Mouse (Mus musculus): ENCODE measurements around the gene Tmed6. TPM values are rescaled to one million over a fixed set of nuclear protein-coding genes. Genes with fewer than 3 reads are reported as not detected.
A peak's percentile ranks its signal among the peaks of the same experiment; 100 is the strongest.
"Not testable (repeated sequence)": the region's sequence is repeated elsewhere in the genome, so short reads cannot be mapped to it uniquely, and the experiment has no call there.

Gene Tmed6
- polyA plus RNA-seq, 1 experiment from 2014 or later, result not detected

DNA sequence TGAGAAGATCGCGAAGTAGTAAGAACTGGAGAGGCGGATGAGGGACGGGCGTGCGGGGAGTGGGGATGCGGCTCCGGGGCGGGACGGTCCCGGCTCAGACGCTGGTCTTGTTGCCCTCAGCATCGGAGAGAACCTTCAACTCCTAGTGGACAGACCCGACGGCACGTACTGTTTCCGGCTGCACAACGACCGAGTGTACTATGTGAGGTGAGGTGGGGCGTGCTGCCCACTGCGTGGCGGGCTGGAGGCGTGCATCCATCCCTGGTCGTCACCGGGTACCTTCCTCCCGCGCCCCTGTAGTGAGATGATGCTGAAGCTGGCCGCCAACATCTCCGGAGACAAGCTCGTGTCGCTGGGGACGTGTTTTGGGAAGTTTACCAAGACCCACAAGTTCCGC is 8.5 kb downstream of the Tmed6 start:
- Histone ChIP-seq H3K27me3 (no peaks in the 10 kb centered on the region), H3K4me3 (peak overlapping the region; percentile 98), H3K4me1 (peaks cover 24% of the 10 kb centered on the region), H3K9me3 (no peaks in the 10 kb centered on the region), H3K36me3 (peaks cover 50% of the 10 kb centered on the region), H3K4me2 (peak overlapping the region; percentile 97), H3K27ac (no peak overlapping the region), H3K9ac (peak overlapping the region; percentile 89)
- ATAC-seq (ENCODE audit: insufficient number of reproducible peaks, insufficient read depth, low FRiP score, low TSS enrichment, low read depth), result peak; percentile 49
- WGBS, result under 1% methylated on average over 33 of the region's 33 CpGs

GRCm38 (mm10) chr8:107056076-107056972 is 9.1 kb downstream of the Tmed6 start, which contains the start of the genes Cog8 and Nip7:
Gene Cog8, minus strand, starts transcription at chr8:107056689.
Gene Nip7, plus strand, starts transcription at chr8:107056877.
- no peaks in the 10 kb centered on the region for H3K9me3 ChIP-seq
- ATAC-seq (ENCODE audit: insufficient number of reproducible peaks, insufficient read depth, low FRiP score, low TSS enrichment, low read depth), result peak; percentile 89
- H3K4me2 ChIP-seq, result peak within 1 kb of the TSS; percentile 97
- peaks cover 57% of the 10 kb centered on the region for H3K36me3 ChIP-seq
- H3K9ac ChIP-seq, result peak within 1 kb of the TSS; percentile 89
- WGBS, result under 1% methylated on average over 88 of the region's 88 CpGs
- H3K4me1 ChIP-seq, result peaks cover 24% of the 10 kb centered on the region
- no peaks in the 10 kb centered on the region for H3K27me3 ChIP-seq
- H3K4me3 ChIP-seq, result peak within 1 kb of the TSS; percentile 98
- peak within 1 kb of the TSS; percentile 60 for H3K27ac ChIP-seq

DNA sequence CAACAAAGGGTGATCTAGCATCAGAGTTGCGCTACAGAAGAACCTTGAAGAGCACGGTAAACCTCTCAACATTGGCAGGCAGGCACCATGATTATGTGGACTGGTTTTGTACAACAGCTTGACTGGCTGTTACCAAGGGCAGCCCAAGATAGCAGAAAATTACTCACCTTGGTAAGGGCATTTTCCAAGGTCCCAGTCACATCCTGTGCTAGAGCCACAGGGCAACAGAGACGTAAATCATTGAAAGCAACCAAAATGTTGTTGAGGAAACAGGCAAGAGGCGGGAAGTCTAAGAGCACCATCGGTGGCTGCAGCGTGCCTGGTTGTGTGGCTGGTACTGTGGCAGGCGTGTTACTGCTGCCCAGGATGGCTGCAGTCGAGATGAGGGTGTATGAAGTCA is 13.4 kb downstream of the Tmed6 start:
- H3K27ac ChIP-seq, result no peak overlapping the region
- 97% methylated on average over 8 of the region's 8 CpGs for WGBS

GRCm38 (mm10) chr8:107049480-107049879 is 16.0 kb downstream of the Tmed6 start:
- 91% methylated on average over 4 of the region's 4 CpGs for WGBS

More for the DNA sequence above, 13.4 kb downstream of the Tmed6 start:
- Histone ChIP-seq H3K4me2 (no peak overlapping the region), H3K27me3 (no peaks in the 10 kb centered on the region), H3K9me3 (no peaks in the 10 kb centered on the region), H3K36me3 (peaks cover 60% of the 10 kb centered on the region), H3K4me1 (peaks cover 27% of the 10 kb centered on the region), H3K4me3 (no peak overlapping the region), H3K9ac (no peak overlapping the region)
- ATAC-seq (ENCODE audit: insufficient number of reproducible peaks, insufficient read depth, low FRiP score, low TSS enrichment, low read depth), result no peak

DNA sequence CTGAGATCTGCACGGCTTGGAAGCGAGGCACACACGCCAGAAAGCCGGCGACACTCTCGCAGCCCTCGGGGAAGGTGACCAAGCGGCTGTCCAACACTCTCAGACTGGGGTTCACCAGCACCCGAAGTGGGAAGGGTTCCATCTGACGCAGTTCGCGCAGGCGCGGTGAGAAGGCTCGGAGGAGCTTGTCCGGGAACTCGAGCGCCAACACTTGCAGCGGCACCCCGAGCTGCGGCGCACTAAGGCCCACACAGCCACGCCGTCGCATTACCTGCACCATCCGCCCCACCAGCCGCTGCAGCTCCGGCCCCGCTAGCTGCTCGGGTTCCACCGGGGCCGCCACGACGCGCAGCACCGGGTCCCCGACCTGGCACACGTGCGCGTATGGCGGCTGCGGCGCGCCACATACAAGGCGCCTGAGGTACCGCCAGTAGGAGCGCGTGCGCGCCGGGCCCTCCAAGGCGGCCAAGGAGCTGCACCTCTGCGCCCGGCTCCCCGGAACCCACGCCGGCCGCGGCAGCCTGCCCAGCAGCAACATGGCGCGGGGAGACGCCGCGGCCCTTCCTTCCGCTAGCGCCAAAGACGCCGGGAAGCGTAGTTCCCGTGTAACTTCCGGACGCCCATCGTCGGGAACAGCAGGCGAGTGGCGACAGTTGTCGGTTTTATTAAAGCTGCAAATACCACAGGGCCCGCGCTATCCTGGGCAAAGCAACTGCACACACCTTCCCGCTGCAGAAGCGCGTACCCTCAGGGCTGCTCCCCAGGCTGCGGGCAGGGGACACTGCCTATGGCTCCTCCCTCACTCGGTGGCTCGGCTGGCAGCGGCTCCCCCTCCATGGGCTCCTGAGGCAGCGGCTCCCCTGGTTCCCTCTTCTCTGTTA is 17.1 kb downstream of the Tmed6 start, which contains the start of gene Pdf:
Gene Pdf (minus strand): TSS at position 554 of the 881 bp plus-strand sequence.
- ATAC-seq (ENCODE audit: insufficient number of reproducible peaks, insufficient read depth, low FRiP score, low TSS enrichment, low read depth), result peak; percentile 73
- H3K4me1 ChIP-seq, result peaks cover 17% of the 10 kb centered on the region
- H3K4me3 ChIP-seq, result peak within 1 kb of the TSS; percentile 91
- peaks cover 82% of the 10 kb centered on the region for H3K36me3 ChIP-seq
- H3K4me2 ChIP-seq, result peak within 1 kb of the TSS; percentile 88
- under 1% methylated on average over 86 of the region's 87 CpGs for WGBS
- no peaks in the 10 kb centered on the region for H3K27me3 ChIP-seq
- H3K9me3 ChIP-seq, result no peaks in the 10 kb centered on the region
- H3K27ac ChIP-seq, result peak within 1 kb of the TSS; percentile 93
- peak within 1 kb of the TSS; percentile 93 for H3K9ac ChIP-seq

More at GRCm38 (mm10) chr8:107049480-107049879, 16.0 kb downstream of the Tmed6 start:
- Histone ChIP-seq H3K4me3 (peak overlapping the region; percentile 91), H3K36me3 (peaks cover 82% of the 10 kb centered on the region), H3K27ac (no peak overlapping the region), H3K4me2 (peak overlapping the region; percentile 88), H3K9ac (no peak overlapping the region), H3K4me1 (peaks cover 17% of the 10 kb centered on the region), H3K9me3 (no peaks in the 10 kb centered on the region), H3K27me3 (no peaks in the 10 kb centered on the region)
- ATAC-seq (ENCODE audit: insufficient number of reproducible peaks, insufficient read depth, low FRiP score, low TSS enrichment, low read depth), result no peak

DNA sequence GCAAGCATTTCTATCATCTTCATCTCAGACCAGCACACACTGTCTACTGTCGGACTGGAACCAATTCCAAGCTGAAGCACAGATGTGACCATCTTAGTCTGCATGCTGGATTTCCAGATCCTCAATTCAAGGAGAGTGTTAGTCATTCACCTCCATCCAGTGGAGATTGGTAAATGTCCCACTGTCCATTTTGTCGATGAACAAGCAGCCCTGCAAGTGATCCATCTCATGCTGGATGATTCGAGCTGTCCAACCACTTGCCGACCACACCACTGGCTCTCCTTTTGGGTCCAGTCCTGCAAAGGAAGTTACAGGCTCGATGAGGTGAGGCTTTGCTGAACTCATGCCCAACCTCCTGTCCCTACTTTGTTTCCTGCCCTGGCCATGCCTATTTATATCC is 18.5 kb downstream of the Tmed6 start:
- H3K4me1 ChIP-seq, result peaks cover 17% of the 10 kb centered on the region
- peaks cover 82% of the 10 kb centered on the region for H3K36me3 ChIP-seq
- H3K27ac ChIP-seq, result no peak overlapping the region
- H3K4me3 ChIP-seq, result peak overlapping the region; percentile 91; the same call in 1 of the 2 replicates
- WGBS, result 88% methylated on average over 5 of the region's 5 CpGs
- no peaks in the 10 kb centered on the region for H3K27me3 ChIP-seq
- H3K9me3 ChIP-seq, result no peaks in the 10 kb centered on the region
- H3K9ac ChIP-seq, result peak overlapping the region; percentile 93; the same call in 1 of the 2 replicates
- peak overlapping the region; percentile 88 for H3K4me2 ChIP-seq
- no peak for ATAC-seq (ENCODE audit: insufficient number of reproducible peaks, insufficient read depth, low FRiP score, low TSS enrichment, low read depth)

GRCm38 (mm10) chr8:107045478-107045877 is 20.0 kb downstream of the Tmed6 start:
- no peak overlapping the region for H3K27ac ChIP-seq
- peaks cover 17% of the 10 kb centered on the region for H3K4me1 ChIP-seq
- 0 out of 2 replicates have a peak overlapping the region, but pooled peaks have one; percentile 21 for H3K9ac ChIP-seq
- no peak for ATAC-seq (ENCODE audit: insufficient number of reproducible peaks, insufficient read depth, low FRiP score, low TSS enrichment, low read depth)
- WGBS, result 90% methylated on average over 6 of the region's 6 CpGs
- H3K4me2 ChIP-seq, result no peak overlapping the region
- no peak overlapping the region for H3K4me3 ChIP-seq
- no peaks in the 10 kb centered on the region for H3K27me3 ChIP-seq
- no peaks in the 10 kb centered on the region for H3K9me3 ChIP-seq
- H3K36me3 ChIP-seq, result peaks cover 82% of the 10 kb centered on the region

DNA sequence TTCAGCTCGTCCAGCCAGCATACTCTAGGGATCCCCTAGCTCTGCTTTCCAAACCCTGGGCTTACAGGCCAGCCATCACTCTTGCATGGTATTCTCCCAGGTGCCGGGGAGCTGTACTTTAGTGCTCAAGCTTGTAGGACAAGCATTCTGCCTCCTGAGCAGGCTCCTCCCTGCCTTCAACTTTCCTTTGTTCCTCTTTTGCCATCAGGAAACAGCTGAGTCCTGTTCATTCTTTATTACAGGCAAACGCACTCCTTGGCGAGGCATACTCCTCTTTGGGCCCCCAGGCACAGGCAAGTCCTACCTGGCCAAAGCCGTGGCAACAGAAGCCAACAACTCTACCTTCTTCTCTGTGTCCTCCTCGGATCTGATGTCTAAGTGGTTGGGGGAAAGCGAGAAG is 24.8 kb downstream of the Tmed6 start:
- no peak for ATAC-seq (ENCODE audit: insufficient number of reproducible peaks, insufficient read depth, low FRiP score, low TSS enrichment, low read depth)
- Histone ChIP-seq H3K36me3 (peaks cover 89% of the 10 kb centered on the region), H3K4me3 (no peak overlapping the region), H3K27me3 (no peaks in the 10 kb centered on the region), H3K9me3 (no peaks in the 10 kb centered on the region), H3K4me2 (no peak overlapping the region), H3K4me1 (no peaks in the 10 kb centered on the region), H3K27ac (no peak overlapping the region), H3K9ac (no peak overlapping the region)
- 83% methylated on average over 7 of the region's 7 CpGs for WGBS

GRCm38 (mm10) chr8:107036626-107037025 is 28.8 kb downstream of the Tmed6 start:
- Histone ChIP-seq H3K9me3 (no peaks in the 10 kb centered on the region), H3K4me2 (no peak overlapping the region), H3K4me1 (peaks cover 17% of the 10 kb centered on the region), H3K4me3 (no peak overlapping the region), H3K36me3 (peaks cover 57% of the 10 kb centered on the region), H3K27ac (no peak overlapping the region), H3K9ac (no peak overlapping the region), H3K27me3 (no peaks in the 10 kb centered on the region)
- WGBS, result 89% methylated on average over 8 of the region's 8 CpGs
- no peak for ATAC-seq (ENCODE audit: insufficient number of reproducible peaks, insufficient read depth, low FRiP score, low TSS enrichment, low read depth)

GRCm38 (mm10) chr8:107035641-107036040 is 29.8 kb downstream of the Tmed6 start:
- Histone ChIP-seq H3K4me2 (no peak overlapping the region), H3K9ac (0 out of 2 replicates have a peak overlapping the region, but pooled peaks have one; percentile 21), H3K36me3 (peaks cover 47% of the 10 kb centered on the region), H3K4me3 (no peak overlapping the region), H3K27ac (no peak overlapping the region), H3K4me1 (peaks cover 17% of the 10 kb centered on the region), H3K27me3 (no peaks in the 10 kb centered on the region), H3K9me3 (no peaks in the 10 kb centered on the region)
- WGBS, result 92% methylated on average over 3 of the region's 3 CpGs
- ATAC-seq (ENCODE audit: insufficient number of reproducible peaks, insufficient read depth, low FRiP score, low TSS enrichment, low read depth), result no peak

DNA sequence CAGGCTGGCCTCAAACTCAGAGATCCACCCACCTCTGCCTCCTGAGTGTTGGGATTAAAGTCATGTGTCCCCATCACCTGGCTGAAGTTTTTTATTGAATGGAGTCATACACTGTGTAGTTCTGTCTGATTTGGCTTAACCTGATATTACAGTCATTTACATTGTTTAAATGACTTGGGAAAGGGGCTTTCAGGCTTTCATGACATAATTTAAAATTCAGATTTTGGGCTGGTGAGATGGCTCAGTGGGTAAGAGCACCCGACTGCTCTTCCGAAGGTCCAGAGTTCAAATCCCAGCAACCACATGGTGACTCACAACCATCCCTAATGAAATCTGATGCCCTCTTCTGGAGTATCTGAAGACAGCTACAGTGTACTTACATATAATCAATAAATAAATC is 31.8 kb downstream of the Tmed6 start:
- H3K27ac ChIP-seq; H3K4me2 ChIP-seq; H3K4me3 ChIP-seq; H3K9ac ChIP-seq; H3K27me3 ChIP-seq; ATAC-seq (ENCODE audit: insufficient number of reproducible peaks, insufficient read depth, low FRiP score, low TSS enrichment, low read depth); H3K9me3 ChIP-seq: not testable (repeated sequence)
- Histone ChIP-seq H3K36me3 (peaks cover 27% of the 10 kb centered on the region), H3K4me1 (peaks cover 17% of the 10 kb centered on the region)
- WGBS, result 90% methylated on average over 2 of the region's 2 CpGs
